Mouse (Mus musculus): Measurements from ENCODE around the gene Siglec1.
"Not testable (repeated sequence)": the region's sequence is repeated elsewhere in the genome, so short reads cannot be mapped to it uniquely, and the experiment has no call there.

Gene Siglec1

GRCm38 (mm10) chr2:131086667-131087390, at the start of gene Siglec1:
Gene Siglec1, minus strand, starts transcription at chr2:131086765.
- no peak for DNase-seq

GRCm38 (mm10) chr2:131135521-131136139, 49.1 kb upstream of the Siglec1 start:
- DNase-seq, result no peak

GRCm38 (mm10) chr2:131134826-131135400, 48.3 kb upstream of the Siglec1 start:
- DNase-seq, result no peak

GRCm38 (mm10) chr2:131134381-131134780, 47.8 kb upstream of the Siglec1 start:
- DNase-seq, result no peak

- no peak for DNase-seq
Measured at GRCm38 (mm10) chr2:131132930-131133547, 46.5 kb upstream of the Siglec1 start, which contains the start of gene Gm11037. Gene Gm11037, plus strand, starts transcription at chr2:131133497.

- DNase-seq, result no peak
Measured at GRCm38 (mm10) chr2:131132111-131132888, 45.7 kb upstream of the Siglec1 start.

GRCm38 (mm10) chr2:131130849-131131248, 44.3 kb upstream of the Siglec1 start:
- no peak for DNase-seq

- DNase-seq, result no peak
Measured at GRCm38 (mm10) chr2:131129836-131130235, 43.3 kb upstream of the Siglec1 start.

- no peak for DNase-seq
Measured at GRCm38 (mm10) chr2:131128636-131129157, 42.1 kb upstream of the Siglec1 start.

- no peak for DNase-seq
Measured at GRCm38 (mm10) chr2:131128211-131128610, 41.6 kb upstream of the Siglec1 start.

- DNase-seq, result no peak
Measured at GRCm38 (mm10) chr2:131127161-131127730, 40.7 kb upstream of the Siglec1 start, which contains the start of gene Hspa12b. Gene Hspa12b, plus strand, starts transcription at chr2:131127280.

- DNase-seq, result no peak
Measured at GRCm38 (mm10) chr2:131125964-131126815, 39.6 kb upstream of the Siglec1 start.

GRCm38 (mm10) chr2:131125157-131125963, 38.8 kb upstream of the Siglec1 start:
- DNase-seq, result no peak

GRCm38 (mm10) chr2:131124166-131124565, 37.6 kb upstream of the Siglec1 start:
- DNase-seq, result no peak

- no peak for DNase-seq
Measured at GRCm38 (mm10) chr2:131118968-131119574, 32.5 kb upstream of the Siglec1 start.

- DNase-seq, result no peak
Measured at GRCm38 (mm10) chr2:131105989-131106388, 19.4 kb upstream of the Siglec1 start.

GRCm38 (mm10) chr2:131105061-131105460, 18.5 kb upstream of the Siglec1 start:
- DNase-seq, result not testable (repeated sequence)

GRCm38 (mm10) chr2:131104021-131104420, 17.5 kb upstream of the Siglec1 start:
- no peak for DNase-seq

GRCm38 (mm10) chr2:131101530-131101929, 15.0 kb upstream of the Siglec1 start:
- no peak for DNase-seq

GRCm38 (mm10) chr2:131097087-131097486, 10.5 kb upstream of the Siglec1 start:
- no peak for DNase-seq
